Mouse (Mus musculus): ENCODE results near the gene Kdm6b.

Gene Kdm6b

GRCm38 (mm10) chr11:69419813-69420553 is 6.5 kb upstream of the Kdm6b start:
- DNase-seq (ENCODE audit: extremely low read depth, low read depth, low spot score): no peak

DNA sequence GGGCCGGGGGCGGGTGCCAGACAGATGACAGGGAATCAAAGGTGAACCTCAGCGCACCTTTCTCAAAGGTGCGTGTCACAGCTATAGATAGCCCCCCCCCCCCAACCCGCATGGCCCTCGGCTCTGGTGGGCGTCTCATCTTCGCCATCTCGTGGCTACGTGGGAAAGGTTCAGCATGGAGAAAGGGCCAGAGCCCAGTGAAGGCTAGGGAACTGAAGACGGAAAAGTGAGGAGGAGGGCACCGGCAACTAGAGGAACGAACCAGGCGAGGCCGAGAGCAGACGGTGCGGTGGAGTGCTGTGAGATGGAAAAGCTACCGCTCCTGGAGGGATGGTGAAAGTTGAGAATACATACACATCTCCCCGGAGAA is 6.0 kb upstream of the Kdm6b start:
- DNase-seq (ENCODE audit: extremely low read depth, low read depth, low spot score): no peak

DNA sequence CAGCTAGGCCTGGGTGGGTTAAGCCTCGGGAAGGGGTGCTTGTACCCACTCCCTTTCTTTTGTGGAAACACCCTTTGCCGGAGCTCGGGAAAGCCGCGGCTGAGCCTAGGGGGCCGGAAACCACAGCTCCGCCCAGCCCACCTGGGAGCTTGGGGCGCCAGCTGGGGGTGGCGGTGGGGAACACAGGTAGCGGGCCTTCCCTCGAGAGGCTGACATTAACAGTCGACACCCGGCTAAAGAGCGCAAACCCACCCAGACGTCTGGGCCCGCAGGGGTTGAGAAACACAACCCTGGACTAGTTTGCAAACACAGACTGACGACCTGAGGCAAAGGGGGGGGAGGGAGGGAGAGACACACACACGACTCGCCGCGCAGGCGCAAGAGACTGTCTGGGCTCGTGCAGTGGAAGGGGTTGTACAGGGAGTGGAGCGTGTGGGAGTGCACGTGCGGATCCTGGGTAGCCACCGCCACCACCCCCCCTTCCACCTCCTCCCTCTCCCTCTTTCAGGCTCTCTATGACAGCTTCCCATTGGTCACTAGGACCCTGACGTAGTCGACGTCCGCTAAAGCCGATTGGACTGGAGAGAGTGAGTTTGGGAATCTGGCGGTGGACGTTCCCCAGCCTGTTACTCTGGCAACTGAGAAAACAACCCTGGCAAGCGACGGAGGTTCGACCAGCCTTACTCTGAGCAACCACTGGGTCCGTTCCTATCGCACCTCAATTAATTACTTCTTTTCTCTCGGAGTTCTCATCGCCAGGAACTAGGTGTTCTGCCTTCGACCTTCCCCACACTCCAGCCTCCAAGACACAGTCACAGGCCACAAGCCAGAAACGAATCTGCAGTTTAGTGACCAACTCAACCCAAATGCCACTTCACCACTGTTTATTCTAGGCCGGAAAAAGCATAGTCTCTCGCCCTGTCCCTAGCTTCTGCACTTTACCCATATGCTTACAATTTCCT is 5.3 kb upstream of the Kdm6b start:
- peak; percentile 86 for DNase-seq (ENCODE audit: extremely low read depth, low read depth, low spot score)

GRCm38 (mm10) chr11:69417449-69418384 is 4.2 kb upstream of the Kdm6b start:
- no peak for DNase-seq (ENCODE audit: extremely low read depth, low read depth, low spot score)

DNA sequence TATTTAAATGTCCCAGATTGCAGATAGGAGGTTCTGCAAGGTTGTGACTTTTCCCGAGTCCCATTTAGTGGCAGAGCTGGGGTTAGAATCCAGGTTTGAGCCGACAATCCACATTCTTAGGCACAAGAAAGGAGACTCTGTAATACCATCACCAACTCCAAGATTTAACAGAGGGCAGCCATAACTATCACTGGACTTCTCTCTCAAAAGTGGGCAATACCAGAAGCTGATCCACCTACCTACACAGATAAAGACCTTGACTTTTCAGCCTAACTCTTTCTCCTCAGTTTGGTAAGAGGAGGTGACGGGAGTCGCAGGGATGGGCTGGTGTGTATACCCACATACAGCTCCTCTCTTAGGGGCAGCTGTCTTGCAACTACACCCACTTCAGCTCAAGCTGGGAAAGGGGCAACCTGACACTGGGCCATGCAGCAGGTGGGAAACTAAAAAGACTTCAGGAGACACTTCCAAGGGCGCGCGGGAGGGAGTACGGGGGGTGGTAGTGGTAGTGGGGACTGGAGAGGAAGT is 3.5 kb upstream of the Kdm6b start:
- DNase-seq (ENCODE audit: extremely low read depth, low read depth, low spot score): no peak

DNA sequence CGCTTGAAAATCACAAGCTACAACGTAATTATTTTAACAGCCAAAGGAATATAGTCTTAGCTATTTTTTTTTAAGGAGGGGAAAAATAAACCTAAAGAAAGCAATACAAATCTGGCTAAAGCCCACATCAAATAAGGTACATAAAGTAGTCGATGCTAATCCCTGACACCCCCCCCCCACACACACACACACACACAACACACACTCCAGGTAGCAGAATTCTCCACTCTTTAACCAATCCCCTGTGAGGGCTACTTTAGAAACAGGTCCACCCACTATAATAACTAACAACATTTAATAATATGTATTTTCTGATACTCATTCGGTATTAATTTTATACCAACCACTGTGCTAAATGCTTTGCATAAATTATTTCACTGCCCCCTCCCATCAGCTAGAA is 3.0 kb upstream of the Kdm6b start:
- DNase-seq (ENCODE audit: extremely low read depth, low read depth, low spot score): no peak

- no peak for DNase-seq (ENCODE audit: extremely low read depth, low read depth, low spot score)
Measured at GRCm38 (mm10) chr11:69415668-69416451, 2.4 kb upstream of the Kdm6b start.

- no peak for DNase-seq (ENCODE audit: extremely low read depth, low read depth, low spot score)
Measured at GRCm38 (mm10) chr11:69415327-69415667, 1.8 kb upstream of the Kdm6b start.

DNA sequence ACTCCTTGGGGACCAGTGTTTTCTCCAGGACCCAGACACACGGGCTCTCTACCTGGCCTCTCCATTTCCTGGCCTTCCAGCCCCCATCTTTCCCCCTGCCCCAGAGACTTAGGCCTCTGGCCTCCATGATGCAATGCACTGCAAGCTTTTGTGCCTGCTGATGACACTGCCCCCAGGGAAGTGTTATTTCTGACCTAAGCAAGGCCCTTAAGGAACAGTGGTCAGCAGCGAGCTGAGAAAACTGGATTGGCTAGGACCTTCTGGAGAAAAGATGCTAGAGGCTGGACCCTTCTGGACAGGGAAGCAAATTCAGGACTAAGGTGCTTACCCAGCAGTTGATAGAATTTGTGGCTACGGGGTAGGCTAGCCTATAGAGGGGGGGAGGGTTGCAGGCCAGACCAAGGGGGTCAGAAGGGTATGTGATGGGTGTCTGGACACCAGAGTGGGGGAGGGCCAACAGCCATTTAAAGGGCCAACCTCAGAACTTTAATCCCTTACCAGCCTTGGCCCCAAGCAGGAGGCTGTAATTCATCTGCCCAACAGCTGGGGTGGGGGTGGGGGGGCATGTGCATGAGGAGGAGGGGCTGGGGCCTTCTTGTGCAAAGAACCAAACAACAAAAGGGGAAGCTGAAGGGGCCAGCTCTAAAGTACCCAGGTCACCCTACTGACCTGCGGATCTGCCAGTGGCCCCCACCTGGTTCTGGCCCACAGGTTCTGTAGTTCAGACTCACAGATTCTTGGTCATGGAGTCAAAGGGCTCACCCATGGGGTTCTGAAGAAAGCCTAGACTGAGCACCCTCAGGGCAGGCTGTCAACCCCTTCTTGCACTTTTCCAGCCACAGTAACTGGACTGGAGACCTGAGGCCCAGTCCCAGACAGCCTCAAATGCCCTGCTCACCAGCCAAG is 1.2 kb upstream of the Kdm6b start:
- no peak for DNase-seq (ENCODE audit: extremely low read depth, low read depth, low spot score)

GRCm38 (mm10) chr11:69412548-69412947 is 927 bp downstream of the Kdm6b start:
- no peak for DNase-seq (ENCODE audit: extremely low read depth, low read depth, low spot score)

- DNase-seq (ENCODE audit: extremely low read depth, low read depth, low spot score): no peak
Measured at GRCm38 (mm10) chr11:69411538-69412203, 1.8 kb downstream of the Kdm6b start.

DNA sequence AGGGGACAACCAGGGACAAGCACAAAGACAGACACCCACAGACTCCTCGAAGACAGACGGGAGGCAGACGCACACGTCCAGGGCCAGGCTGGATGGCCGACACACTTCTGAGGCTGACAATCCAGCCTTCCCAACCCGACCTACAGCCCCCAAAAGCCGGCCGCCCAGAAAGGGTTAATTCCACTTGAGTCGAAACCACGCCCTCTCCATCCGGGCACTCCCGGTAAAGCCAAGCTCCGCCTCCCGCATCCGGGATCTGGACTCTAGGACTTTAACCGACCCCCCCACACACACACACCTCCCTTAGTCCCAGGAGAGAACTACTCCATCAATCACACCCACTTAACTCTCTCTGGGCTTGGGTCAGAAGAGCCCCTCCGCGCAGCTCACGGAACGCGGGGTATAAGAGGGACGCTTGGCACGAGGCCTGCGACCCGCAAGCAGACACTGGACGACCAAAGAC is 2.4 kb downstream of the Kdm6b start:
- DNase-seq (ENCODE audit: extremely low read depth, low read depth, low spot score): no peak

- no peak for DNase-seq (ENCODE audit: extremely low read depth, low read depth, low spot score)
Measured at GRCm38 (mm10) chr11:69410310-69411072, 3.0 kb downstream of the Kdm6b start.

DNA sequence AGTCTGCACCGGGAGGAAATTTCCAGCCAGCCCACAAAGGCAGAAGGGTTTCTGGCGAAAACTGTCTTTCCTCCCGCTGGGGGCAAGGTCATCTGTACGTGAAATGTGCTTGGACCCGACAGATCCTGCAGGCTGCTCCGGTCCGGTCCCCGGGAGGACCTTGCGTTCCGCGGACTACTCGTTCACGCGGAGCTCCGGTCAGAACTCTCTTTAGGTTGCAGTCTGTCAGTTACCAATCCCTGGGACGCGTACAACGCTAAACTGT is 3.5 kb downstream of the Kdm6b start:
- no peak for DNase-seq (ENCODE audit: extremely low read depth, low read depth, low spot score)

GRCm38 (mm10) chr11:69409378-69410044 is 4.0 kb downstream of the Kdm6b start:
- no peak for DNase-seq (ENCODE audit: extremely low read depth, low read depth, low spot score)

DNA sequence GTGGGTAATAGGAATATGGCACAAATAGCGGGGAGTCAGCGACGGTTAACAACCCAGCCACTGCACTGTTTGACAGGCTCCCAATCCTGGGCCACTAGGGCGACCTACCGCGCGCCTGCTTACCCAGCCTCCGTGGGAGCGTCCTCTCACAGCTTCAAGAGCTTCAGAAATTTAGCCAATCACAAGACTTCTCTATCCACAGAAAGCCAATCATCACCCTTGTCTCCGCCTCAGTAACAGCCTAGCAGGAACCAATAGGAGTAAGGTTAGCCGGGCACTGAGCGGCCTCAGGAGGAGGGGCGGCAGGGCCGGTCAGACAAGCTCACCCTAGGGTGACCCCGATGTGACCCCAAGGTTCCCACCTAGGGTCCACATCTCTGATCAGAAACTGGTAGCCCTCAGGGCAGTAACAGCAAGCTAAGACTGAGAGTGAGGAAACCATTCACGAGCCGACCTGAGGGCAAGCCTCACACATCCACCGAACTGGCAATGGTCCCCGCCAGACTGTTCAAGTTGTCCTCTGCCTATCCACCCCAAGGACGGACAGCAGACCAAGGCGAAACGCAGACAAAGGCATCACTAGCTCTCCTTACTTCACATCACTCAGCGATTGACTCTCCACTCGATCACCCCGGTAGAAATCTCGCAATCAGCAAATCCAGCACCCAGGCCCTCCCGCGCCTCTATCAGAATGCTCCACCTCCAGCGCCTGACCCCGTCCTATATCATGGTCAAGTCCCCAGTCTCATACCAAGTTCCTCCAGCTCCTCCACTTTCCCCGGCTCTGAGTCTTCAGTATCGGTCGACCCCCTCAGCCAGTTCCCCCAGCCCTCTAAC is 4.7 kb downstream of the Kdm6b start:
- no peak for DNase-seq (ENCODE audit: extremely low read depth, low read depth, low spot score)

DNA sequence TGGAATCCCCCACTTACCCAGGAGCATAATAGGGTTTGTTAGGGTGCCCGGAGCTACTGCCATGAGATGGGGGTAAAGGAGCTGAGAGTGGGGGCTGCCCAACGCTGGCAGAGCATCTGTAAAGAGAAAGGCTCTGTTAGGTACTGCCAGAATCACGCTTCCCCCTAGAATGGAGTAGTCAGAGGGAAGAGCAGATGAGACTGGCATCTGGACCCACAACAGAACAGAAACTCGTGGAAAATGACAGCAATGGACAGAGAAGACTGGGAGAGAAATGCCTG is 5.8 kb downstream of the Kdm6b start:
- no peak for DNase-seq (ENCODE audit: extremely low read depth, low read depth, low spot score)

Measured in fat pad, adult 2 months (tissue).